Mouse (Mus musculus) small intestine, adult 2 months (tissue): Measurements from ENCODE around the gene 1700025G04Rik.

Experiments used
- CTCF ChIP-seq: fragments of 200-500 bp; IDR thresholded peaks from 2 replicates; pipeline ENCODE4 v1.5.1; 2012; ENCODE audit warnings: low read depth, mild to moderate bottlenecking, control low read depth, inconsistent platforms, low read length, moderate library complexity, mixed read lengths; ENCODE audit not compliant: insufficient replicate concordance, insufficient read length; ENCODE audit errors: extremely low read depth
- POLR2A ChIP-seq: fragments of 200-500 bp; IDR thresholded peaks from 2 replicates; pipeline ENCODE4 v1.6.1; 2012; ENCODE audit warnings: low read depth, mild to moderate bottlenecking, control low read depth, inconsistent platforms, low read length, moderate library complexity

DNA sequence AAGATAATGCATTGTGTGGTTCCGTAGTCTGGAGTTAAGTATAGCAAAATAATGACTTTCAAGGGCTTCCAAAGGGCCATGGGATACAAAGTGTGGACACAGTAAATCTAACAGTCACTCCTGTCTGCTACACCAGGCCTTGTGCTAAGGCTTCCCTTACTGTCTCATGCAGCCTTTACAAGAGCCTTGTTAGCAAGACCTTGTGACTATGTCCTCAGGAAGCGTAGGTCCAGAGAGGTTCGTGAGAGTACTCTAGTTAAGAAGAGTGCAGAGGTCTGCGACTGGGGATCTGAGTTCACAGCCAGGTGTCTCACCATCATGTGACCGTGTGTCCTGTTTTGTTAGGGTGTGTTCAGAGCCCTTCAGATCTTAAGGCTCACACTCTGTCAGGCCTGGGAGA, 121.8 kb downstream of the 1700025G04Rik start:
- TF ChIP-seq CTCF = no peak
- no peak for TF ChIP-seq POLR2A
